Mouse (Mus musculus) heart, adult 9 months (tissue): ENCODE results near the gene Camkk2.

ENCODE experiments used
- DNase-seq, 2 experiments: peaks; one replicate each; pipeline ENCODE4 v3.0.0; 2022; ENCODE audit warnings: low spot score in 2 of 2

Gene Camkk2

DNA sequence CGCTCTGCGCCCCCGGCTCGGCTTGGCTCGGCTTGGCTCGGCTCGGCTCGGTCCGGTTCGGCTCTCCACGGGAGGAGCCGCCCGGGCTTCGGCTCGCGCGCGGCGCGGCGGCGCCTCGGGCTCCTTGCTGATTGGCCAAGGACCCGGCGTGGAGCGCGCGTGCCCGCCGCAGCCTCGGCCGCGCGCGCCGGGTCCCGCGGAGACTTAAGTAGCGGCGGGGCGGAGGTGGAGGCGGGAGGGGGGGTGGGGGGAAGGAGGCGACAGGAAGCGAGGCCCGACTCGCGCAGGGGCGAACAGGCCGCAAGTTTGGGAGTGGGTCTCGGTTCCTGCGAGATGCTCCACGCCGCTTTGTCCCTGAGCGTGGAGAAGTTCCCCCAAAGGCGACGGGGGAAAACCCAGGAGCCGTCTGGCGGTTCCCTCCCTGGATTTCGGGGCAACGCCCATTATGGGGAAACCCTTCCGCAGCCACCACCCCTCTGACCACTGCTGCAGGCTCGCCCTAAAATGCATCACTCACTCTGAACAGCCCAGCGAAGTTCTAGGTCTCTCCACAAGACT lies at the start of gene Camkk2:
Gene Camkk2, minus strand, starts transcription at position 133 of the 558 bp plus-strand sequence.
- peak; percentile 81 to 83 for DNase-seq

DNA sequence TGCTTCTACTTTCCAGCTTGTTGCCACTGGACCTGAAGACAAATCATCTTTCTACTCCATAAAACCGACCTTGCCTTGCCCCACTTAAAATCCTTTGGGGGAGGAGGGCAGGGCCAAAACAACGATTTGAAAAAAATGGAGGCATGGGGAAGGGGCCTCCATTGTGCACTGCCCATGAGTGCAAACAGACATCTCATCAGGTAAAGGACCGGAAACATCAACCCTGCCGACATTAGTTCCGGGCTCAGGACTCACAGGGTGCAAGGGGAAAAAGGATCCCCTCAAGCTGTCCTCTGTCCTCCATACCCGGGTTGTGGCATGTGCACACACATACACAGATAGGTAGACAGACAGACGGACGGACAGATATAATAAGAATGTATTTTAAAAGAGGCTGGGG lies 45.9 kb upstream of the Camkk2 start:
- no peak for DNase-seq

DNA sequence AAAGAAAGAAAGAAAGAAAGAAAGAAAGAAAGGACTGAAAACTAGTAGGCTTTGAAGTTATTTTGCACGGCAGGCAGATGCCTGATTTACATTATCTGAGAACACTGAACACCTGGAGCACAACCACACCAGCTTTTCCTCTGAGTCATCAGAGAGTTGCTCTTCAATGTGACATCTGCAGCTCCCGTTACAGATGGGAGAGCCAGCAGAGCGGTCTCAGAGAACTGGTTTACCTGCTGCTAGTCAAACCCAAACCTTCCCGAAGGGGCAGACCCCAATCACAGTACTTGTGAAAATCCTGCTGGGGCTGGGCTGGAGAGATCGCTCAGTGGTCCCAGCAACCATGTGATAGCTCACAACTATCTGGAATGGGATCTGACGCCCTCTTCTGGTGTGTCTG lies 45.2 kb upstream of the Camkk2 start:
- DNase-seq: no peak

- DNase-seq: no peak
These were observed 44.8 kb upstream of the Camkk2 start for GRCm38 (mm10) chr5:122823976-122824375.

- no peak for DNase-seq
These were observed 43.2 kb upstream of the Camkk2 start for GRCm38 (mm10) chr5:122822441-122822840.

- no peak for DNase-seq
These were observed 42.3 kb upstream of the Camkk2 start for GRCm38 (mm10) chr5:122821524-122821885.

- peak; percentile 94 to 97 for DNase-seq
These were observed 41.7 kb upstream of the Camkk2 start, which contains the start of gene Anapc5 for GRCm38 (mm10) chr5:122820777-122821523. TSS of gene Anapc5 (minus strand) at chr5:122821339.

DNA sequence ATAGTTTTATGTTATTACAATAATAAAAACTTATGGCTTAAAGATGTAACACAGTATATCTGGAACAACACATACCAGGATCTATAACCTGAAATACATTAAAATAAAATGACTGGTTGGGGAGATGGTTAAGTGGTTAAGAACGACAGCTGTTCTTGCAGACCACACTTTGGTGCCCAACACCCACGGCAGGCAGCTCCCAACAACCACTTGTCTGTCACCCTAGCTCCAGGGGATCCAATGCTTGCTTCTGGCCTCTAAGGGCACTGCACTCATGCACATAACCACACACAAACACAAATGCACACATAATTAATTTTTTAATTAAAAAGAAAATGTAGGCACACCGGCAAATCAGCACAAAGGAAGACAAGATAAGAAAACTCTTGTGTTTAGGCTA lies 33.5 kb upstream of the Camkk2 start:
- no peak for DNase-seq

DNA sequence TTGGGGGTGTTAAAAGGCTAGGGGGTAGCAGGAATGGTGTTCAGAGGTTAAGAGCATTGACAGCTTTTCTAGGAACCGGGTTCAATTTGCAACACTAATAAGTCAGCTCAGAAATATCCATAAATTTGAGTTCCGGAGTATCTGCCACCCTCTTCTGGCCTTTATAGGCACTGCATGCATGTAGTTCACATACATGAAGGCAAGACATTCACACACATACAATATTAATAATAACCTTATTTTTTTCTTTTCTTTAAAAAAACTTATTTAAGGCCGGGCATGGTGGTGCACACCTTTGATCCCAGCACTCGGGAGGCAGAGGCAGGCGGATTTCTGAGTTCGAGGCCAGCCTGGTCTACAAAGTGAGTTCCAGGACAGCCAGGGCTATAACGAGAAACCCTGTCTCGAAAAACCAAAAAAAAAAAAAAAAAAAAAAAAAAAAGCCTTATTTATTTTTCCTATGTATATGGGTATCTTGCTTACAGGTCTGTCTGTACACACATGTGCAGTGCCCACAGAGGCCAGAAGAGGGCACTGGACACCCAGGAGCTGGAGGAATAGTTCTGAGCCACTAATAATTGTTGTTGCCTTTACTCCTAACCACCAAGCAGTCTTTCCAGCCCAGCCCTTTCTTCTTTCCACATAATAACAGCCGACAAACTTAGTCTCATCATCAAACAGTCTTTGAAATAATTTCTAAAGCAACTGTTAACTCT lies 32.3 kb upstream of the Camkk2 start:
- DNase-seq: peak in 1 of 2 experiments; percentile 35

- no peak for DNase-seq
These were observed 26.3 kb upstream of the Camkk2 start for GRCm38 (mm10) chr5:122805503-122805902.

- no peak for DNase-seq
These were observed 23.5 kb upstream of the Camkk2 start for GRCm38 (mm10) chr5:122802706-122803105.

GRCm38 (mm10) chr5:122801684-122802083 lies 22.5 kb upstream of the Camkk2 start:
- DNase-seq: no peak

GRCm38 (mm10) chr5:122800345-122801010 lies 21.3 kb upstream of the Camkk2 start:
- DNase-seq: no peak

- DNase-seq: no peak
These were observed 20.5 kb upstream of the Camkk2 start for GRCm38 (mm10) chr5:122799379-122800344.

GRCm38 (mm10) chr5:122798557-122799378 lies 19.6 kb upstream of the Camkk2 start:
- DNase-seq: peak in 1 of 2 experiments; percentile 74

DNA sequence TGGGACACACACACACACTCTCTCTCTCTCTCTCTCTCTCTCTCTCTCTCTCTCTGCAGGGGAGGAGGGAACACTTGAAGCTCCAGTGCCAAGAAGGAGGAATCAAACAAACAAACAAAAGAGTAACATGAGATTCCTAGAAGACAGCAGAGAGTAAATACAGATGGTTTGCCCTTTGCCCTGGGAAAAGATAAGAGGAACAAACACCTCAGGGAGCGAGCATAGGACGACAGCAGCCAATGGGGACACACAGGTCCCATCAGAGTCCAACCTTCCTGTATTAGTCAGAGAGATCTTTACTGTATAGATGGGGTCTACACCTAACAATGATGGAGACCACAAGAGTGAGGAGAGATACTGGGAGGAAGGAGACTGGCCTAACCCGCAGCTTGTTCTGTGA lies 18.7 kb upstream of the Camkk2 start:
- DNase-seq: no peak

DNA sequence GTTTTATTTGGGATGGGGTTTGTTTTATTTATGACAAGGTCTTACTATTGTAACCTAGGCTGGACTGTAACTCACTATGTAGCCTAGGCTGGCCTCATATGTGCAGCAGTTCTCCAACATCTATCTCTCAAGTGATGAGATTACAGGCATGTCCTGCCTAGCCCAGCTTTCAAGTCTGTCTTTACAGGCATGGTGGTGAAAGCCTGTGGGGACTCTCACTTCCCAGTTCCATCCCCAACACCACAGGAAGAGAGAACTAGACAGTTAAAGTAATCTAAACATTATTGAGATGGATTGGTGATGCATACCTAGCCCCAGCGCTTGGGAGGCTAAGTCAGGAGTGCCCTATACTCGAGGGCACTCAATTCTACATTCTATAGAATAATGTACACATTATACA lies 9.5 kb upstream of the Camkk2 start:
- no peak for DNase-seq

- DNase-seq: no peak
These were observed 7.0 kb upstream of the Camkk2 start for GRCm38 (mm10) chr5:122786035-122786819.

DNA sequence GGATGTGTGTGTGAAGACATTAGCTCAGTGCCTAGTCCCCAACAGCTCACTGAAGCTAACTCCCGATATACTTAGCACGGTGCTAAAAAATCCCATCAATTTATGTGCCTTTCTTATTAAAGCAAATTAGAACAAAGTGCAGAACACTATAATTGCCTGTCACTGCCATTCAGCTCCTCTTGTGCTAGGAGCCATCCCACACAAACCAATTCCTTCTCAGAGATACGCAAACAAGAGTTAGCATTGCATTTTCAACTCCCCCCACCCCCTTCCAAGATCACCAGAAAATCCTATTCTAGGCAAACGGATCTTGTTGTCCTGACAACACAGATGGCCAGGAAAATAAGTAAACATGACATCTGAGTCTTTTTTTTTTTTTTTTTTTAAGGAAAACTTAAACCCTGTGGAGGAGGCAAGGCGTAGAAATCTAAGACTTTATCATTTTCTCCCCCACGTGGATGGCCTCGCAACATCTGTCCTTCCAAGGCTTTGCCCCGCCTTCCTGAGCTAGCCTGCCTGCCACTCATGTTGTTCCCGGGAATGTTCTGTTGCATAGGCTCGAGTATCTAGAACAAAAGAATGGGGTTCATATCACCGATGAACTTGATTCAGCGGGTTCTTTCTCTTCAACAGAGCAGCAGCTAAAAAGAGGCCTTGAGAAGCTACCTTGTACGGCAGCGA lies 4.7 kb upstream of the Camkk2 start:
- DNase-seq: no peak
